Mouse (Mus musculus) ES-E14 (cell line): Measurements from ENCODE around the gene Mgat1. TPM values are rescaled to one million over a fixed set of nuclear protein-coding genes. Genes with fewer than 3 reads are reported as not detected.
"Not testable (repeated sequence)": the region's sequence is repeated elsewhere in the genome, so short reads cannot be mapped to it uniquely, and the experiment has no call there.

ENCODE experiments used
- DNase-seq: peaks from one replicate; pipeline ENCODE4 v3.0.0-alpha.2; 2013; ENCODE audit warnings: low read depth, low spot score
- H3K27ac ChIP-seq: 2 replicates; pipeline ENCODE4 v1.5.1; 2012; ENCODE audit warnings: low read depth, mild to moderate bottlenecking, low read length, moderate library complexity, mixed read lengths; ENCODE audit not compliant: poor library complexity, insufficient read depth, severe bottlenecking
- H3K36me3 ChIP-seq: 2 replicates; pipeline ENCODE4 v1.6.1; 2012; ENCODE audit warnings: mild to moderate bottlenecking, low read length, moderate library complexity, mixed read lengths; ENCODE audit not compliant: control insufficient read depth, poor library complexity, insufficient read depth, severe bottlenecking
- H3K4me1 ChIP-seq, 2 experiments: fragments of 150-350 bp in 1 of 2; sonication (generic) in 1 of 2; 2 replicates each; pipeline ENCODE4 v1.6.1; 2012; ENCODE audit warnings: low read length in 2 of 2, mild to moderate bottlenecking in 1 of 2, mixed read lengths in 1 of 2; ENCODE audit not compliant: control insufficient read depth in 2 of 2, insufficient read depth in 2 of 2, poor library complexity in 1 of 2
- H3K4me3 ChIP-seq, 2 experiments: fragments of 150-350 bp in 1 of 2; sonication (generic) in 1 of 2; 2 replicates each; pipeline ENCODE4 v1.5.1; 2012; ENCODE audit warnings: low read length in 2 of 2, low read depth in 1 of 2, mild to moderate bottlenecking in 1 of 2, mixed read lengths in 1 of 2; ENCODE audit not compliant: insufficient read depth in 1 of 2, poor library complexity in 1 of 2, severe bottlenecking in 1 of 2
- H3K9ac ChIP-seq: 2 replicates; pipeline ENCODE4 v1.6.1; 2012; ENCODE audit warnings: low read depth, mild to moderate bottlenecking, low read length, mixed read lengths; ENCODE audit not compliant: poor library complexity, insufficient read depth, severe bottlenecking
- H3K9me3 ChIP-seq: fragments of 150-350 bp; sonication (generic); 2 replicates; pipeline ENCODE4 v1.6.1; 2012; ENCODE audit warnings: low read depth, mild to moderate bottlenecking, low read length; ENCODE audit not compliant: control insufficient read depth, insufficient read depth
- CHD2 ChIP-seq: IDR thresholded peaks from 2 replicates; pipeline ENCODE4 v1.6.1; 2014; ENCODE audit warnings: mild to moderate bottlenecking, low read depth, low read length, inconsistent platforms
- HCFC1 ChIP-seq: IDR thresholded peaks from 2 replicates; pipeline ENCODE4 v1.6.1; 2012; ENCODE audit warnings: low read length, inconsistent platforms, borderline replicate concordance; ENCODE audit not compliant: insufficient read depth
- MAFK ChIP-seq: IDR thresholded peaks from 2 replicates; pipeline ENCODE4 v1.6.1; 2014; ENCODE audit warnings: mild to moderate bottlenecking, low read depth, low read length, inconsistent platforms; ENCODE audit not compliant: insufficient read depth
- ZC3H11A ChIP-seq: IDR thresholded peaks from 2 replicates; pipeline ENCODE4 v1.6.1; 2012; ENCODE audit warnings: low read depth, mild to moderate bottlenecking, inconsistent platforms, low read length, borderline replicate concordance
- ZNF384 ChIP-seq: IDR thresholded peaks from 2 replicates; pipeline ENCODE4 v1.6.1; 2012; ENCODE audit warnings: low read depth, low read length, inconsistent platforms
- in situ Hi-C, 2 experiments: fragments of 600-800 bp; cut with MboI; formaldehyde crosslinking; loops; one replicate each; pipeline ENCODE4 v1.15.1; 2025; ENCODE audit warnings: low sequenced_read_pairs in 2 of 2, inconsistent platforms in 1 of 2; ENCODE audit not compliant: unreplicated experiment in 2 of 2
- total RNA-seq: library from RNA; depleted of rRNA; stranded (reverse); fragments of 300-350 nt; gene quantifications from 2 replicates; pipeline ENCODE4 v1.2.3, GENCODE M21; 2012; rRNA removed

The Mgat1 gene
- total RNA-seq, 1 experiment, result 43.1 TPM

GRCm38 (mm10) chr11:49304441-49304840 is 60.5 kb downstream of the Mgat1 start, which contains the start of gene Olfr10:
Gene Olfr10, plus strand, starts transcription at chr11:49304741.
- Histone ChIP-seq H3K9me3 (no peaks in the 10 kb centered on the region), H3K4me1 (no peaks in the 10 kb centered on the region), H3K36me3 (no peaks in the 10 kb centered on the region), H3K9ac (no peak within 1 kb of the TSS), H3K27ac (no peak within 1 kb of the TSS), H3K4me3 (no peak within 1 kb of the TSS)
- DNase-seq, result no peak
- in situ Hi-C loops, result no loop called here
- TF ChIP-seq ZNF384, result no peak
- TF ChIP-seq CHD2, result no peak
- no peak for TF ChIP-seq ZC3H11A
- TF ChIP-seq HCFC1, result no peak
- TF ChIP-seq MAFK, result no peak

DNA sequence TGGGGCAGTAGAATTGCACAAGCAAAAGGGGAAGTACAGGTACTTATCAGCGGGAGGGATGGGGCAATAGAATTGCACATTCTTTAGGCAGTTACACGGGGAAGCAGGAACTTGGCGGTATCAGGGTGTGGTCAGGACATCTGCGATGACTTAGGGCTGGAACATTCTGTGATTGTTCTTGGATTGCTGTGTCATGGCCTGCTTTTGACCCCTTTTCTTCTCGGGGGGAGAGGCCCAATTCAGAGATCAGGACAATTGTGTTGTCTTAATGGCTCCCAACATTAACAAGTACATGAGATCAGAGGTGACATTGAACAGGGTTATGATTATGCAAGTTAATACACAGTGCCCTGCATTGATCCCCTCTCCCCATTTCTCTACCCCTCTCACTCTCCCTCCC is 64.6 kb downstream of the Mgat1 start:
- H3K9me3 ChIP-seq, H3K4me3 ChIP-seq, in situ Hi-C loops, H3K36me3 ChIP-seq, H3K27ac ChIP-seq, H3K9ac ChIP-seq, H3K4me1 ChIP-seq: not testable (repeated sequence)
- DNase-seq, result peak; percentile 4
- TF ChIP-seq MAFK, result peak; percentile 40; the same call in 1 of the 2 replicates

Other genes with a start within 250 kb of the Mgat1 start
- gene 9930111J21Rik2, start 192.9 kb upstream of the Mgat1 start, total RNA-seq, result 0.53 and 0.54 TPM in 2 replicates
- not detected in 2 replicates for gene Tgtp2, start 180.0 kb upstream of the Mgat1 start, total RNA-seq
- 0.22 TPM in 1 of 2 replicates, not detected in the other for gene Ifi47, start 167.6 kb upstream of the Mgat1 start, total RNA-seq
- gene Olfr1396, start 129.3 kb upstream of the Mgat1 start, total RNA-seq, result not detected in 2 replicates
- not detected in 2 replicates for gene Olfr1395, start 101.9 kb upstream of the Mgat1 start, total RNA-seq
- gene Olfr1394, start 89.8 kb upstream of the Mgat1 start, total RNA-seq, result not detected in 2 replicates
- 0.09 and 0.48 TPM in 2 replicates for gene Btnl9, start 57.0 kb upstream of the Mgat1 start, total RNA-seq
- 25.2 and 28.7 TPM in 2 replicates for gene Zfp62, start 40.9 kb upstream of the Mgat1 start, total RNA-seq
- not detected in 2 replicates for gene Olfr1393, start 34.1 kb downstream of the Mgat1 start, total RNA-seq
- not detected in 2 replicates for gene Olfr1392, start 41.1 kb downstream of the Mgat1 start, total RNA-seq
- not detected in 2 replicates for gene Olfr10, start 60.5 kb downstream of the Mgat1 start, total RNA-seq
- gene Olfr1391, start 78.6 kb downstream of the Mgat1 start, total RNA-seq, result not detected in 2 replicates
- not detected in 2 replicates for gene Olfr1390, start 91.0 kb downstream of the Mgat1 start, total RNA-seq
- not detected in 2 replicates for gene Olfr1389, start 178.9 kb downstream of the Mgat1 start, total RNA-seq
- gene Olfr1388, start 192.4 kb downstream of the Mgat1 start, total RNA-seq, result 8.4 and 9.4 TPM in 2 replicates
- gene Olfr1387, start 211.2 kb downstream of the Mgat1 start, total RNA-seq, result not detected in 2 replicates
- gene Olfr1386, start 220.9 kb downstream of the Mgat1 start, total RNA-seq, result not detected in 2 replicates
- gene Olfr1385, start 244.9 kb downstream of the Mgat1 start, total RNA-seq, result 0.04 and 0.26 TPM in 2 replicates